Mouse (Mus musculus) myocyte (in vitro differentiated cells): ENCODE measurements at regions not wholly inside any gene's neighbourhood (a gene's known extent, or its start where the extent isn't known, plus 50 kb on each side); places are given as distances from the start of the nearest gene placed in this dataset.

Experiments
- CEBPB ChIP-seq: IDR thresholded peaks from 2 replicates; pipeline ENCODE4 v1.6.1; 2011; ENCODE audit warnings: mild to moderate bottlenecking, moderate library complexity; ENCODE audit not compliant: poor library complexity, insufficient read depth, severe bottlenecking
- E2F4 ChIP-seq: IDR thresholded peaks from one replicate; pipeline ENCODE4 v1.6.1; 2011; ENCODE audit warnings: mild to moderate bottlenecking, control low read depth, moderate library complexity; ENCODE audit not compliant: insufficient read depth
- MAX ChIP-seq: IDR thresholded peaks from one replicate; pipeline ENCODE4 v1.6.1; 2011; ENCODE audit warnings: low read depth, mild to moderate bottlenecking, control low read depth
- MYOD1 ChIP-seq, 3 experiments: IDR thresholded peaks; one replicate each; pipeline ENCODE4 v1.6.1; 2011; ENCODE audit warnings: control low read depth in 2 of 3, low read depth in 2 of 3, mild to moderate bottlenecking in 2 of 3, moderate library complexity in 1 of 3; ENCODE audit not compliant: insufficient read length in 2 of 3, control insufficient read depth in 1 of 3
- POLR2A ChIP-seq: IDR thresholded peaks from one replicate; pipeline ENCODE4 v1.6.1; 2011; ENCODE audit warnings: low read depth, mild to moderate bottlenecking, control low read depth, moderate library complexity; ENCODE audit not compliant: insufficient read length
- POLR2AphosphoS2 ChIP-seq: IDR thresholded peaks from one replicate; pipeline ENCODE4 v1.6.1; 2011; ENCODE audit warnings: low read depth, control low read depth; ENCODE audit not compliant: insufficient read length
- REST ChIP-seq: IDR thresholded peaks from one replicate; pipeline ENCODE4 v1.6.1; 2011; ENCODE audit warnings: mild to moderate bottlenecking, control low read depth, moderate library complexity; ENCODE audit not compliant: insufficient read depth, insufficient read length
- SRF ChIP-seq: IDR thresholded peaks from one replicate; pipeline ENCODE4 v1.6.1; 2011; ENCODE audit warnings: low read depth; ENCODE audit not compliant: control insufficient read depth, insufficient read length
- TCF12 ChIP-seq: IDR thresholded peaks from one replicate; pipeline ENCODE4 v1.6.1; 2011; ENCODE audit warnings: mild to moderate bottlenecking, control low read depth; ENCODE audit not compliant: poor library complexity, insufficient read depth, severe bottlenecking
- TCF3 ChIP-seq: IDR thresholded peaks from one replicate; pipeline ENCODE4 v1.6.1; 2011; ENCODE audit warnings: low read depth, control low read depth; ENCODE audit not compliant: insufficient read length
- USF1 ChIP-seq: IDR thresholded peaks from one replicate; pipeline ENCODE4 v1.6.1; 2011; ENCODE audit warnings: low read depth, mild to moderate bottlenecking, control low read depth, moderate library complexity

GRCm38 (mm10) chr4:95117158-95117681, 65.2 kb upstream of the Jun start:
- TF ChIP-seq MYOD1 (IDR thresholded peaks at IDR 0.05; ENCODE audit: control insufficient read depth in 1 of 3, insufficient read length in 2 of 3, low read depth in 2 of 3): no peak
- no peak for TF ChIP-seq POLR2A
- no peak for TF ChIP-seq E2F4
- no peak for TF ChIP-seq USF1
- no peak for TF ChIP-seq TCF12
- no peak for TF ChIP-seq POLR2AphosphoS2
- TF ChIP-seq MAX: no peak
- no peak for TF ChIP-seq TCF3
- no peak for TF ChIP-seq CEBPB
- TF ChIP-seq REST: no peak
- no peak for TF ChIP-seq SRF
